Mouse (Mus musculus) cerebellum, postnatal 36 days (tissue): ENCODE data around the gene Pdpn.

ENCODE experiments used
- DNase-seq, 2 experiments: peaks; one replicate each; pipeline ENCODE4 v3.0.0; 2021 to 2022; ENCODE audit warnings: mixed read lengths in 2 of 2

Pdpn gene

GRCm38 (mm10) chr4:143238241-143239031 is 60.9 kb downstream of the Pdpn start:
- peak; percentile 44 to 48 for DNase-seq

DNA sequence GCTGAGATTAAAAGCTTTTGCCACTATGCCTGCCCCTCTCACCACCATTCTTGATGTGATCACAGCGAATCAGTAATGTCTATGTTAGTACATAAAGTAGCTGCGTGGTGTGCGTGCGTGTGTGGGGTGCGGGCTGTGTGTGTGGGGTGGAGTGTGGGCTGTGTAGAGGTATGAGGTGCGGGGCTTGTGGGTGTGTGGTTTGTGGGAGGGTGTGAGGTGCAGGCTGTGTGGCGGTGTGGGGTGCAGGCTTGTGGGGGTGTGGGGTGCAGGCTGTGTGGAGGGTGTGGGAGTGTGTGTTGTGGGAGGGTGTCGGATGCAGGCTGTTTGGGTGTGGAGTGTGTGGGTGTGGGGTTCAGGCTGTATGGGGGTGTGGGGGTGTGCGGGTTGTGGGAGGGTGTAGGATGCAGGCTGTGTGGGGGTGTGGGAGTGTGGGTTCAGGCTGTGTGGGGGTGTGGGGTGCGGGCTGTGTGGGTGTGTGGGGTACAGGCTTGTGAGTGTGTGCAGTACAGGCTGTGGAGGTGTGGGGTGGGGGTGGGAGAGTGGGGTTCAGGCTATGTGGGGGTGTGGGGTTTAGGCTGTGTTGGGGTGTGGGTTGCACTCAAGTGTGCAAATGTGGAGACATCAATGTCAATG is 67.5 kb downstream of the Pdpn start:
- DNase-seq = no peak

GRCm38 (mm10) chr4:143231110-143231509 is 68.3 kb downstream of the Pdpn start:
- no peak for DNase-seq

DNA sequence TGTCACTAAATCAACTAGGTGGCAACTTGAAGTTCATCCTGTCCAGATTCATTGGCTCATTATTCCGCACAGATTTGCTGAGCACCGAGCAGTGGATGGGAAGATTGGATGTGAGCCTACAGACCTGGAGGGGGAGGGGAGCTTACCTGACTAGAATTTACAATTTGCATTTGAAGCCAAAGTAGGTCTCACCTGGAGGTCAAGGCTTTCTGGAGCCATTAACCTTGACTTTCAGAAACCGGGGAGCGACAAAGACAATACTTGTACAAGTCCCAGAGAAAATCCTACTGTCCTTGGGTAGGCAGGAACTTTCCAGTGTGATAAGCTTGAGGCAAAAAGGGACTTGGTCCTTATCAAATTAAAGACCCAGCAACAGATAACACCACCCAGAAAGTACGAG is 71.4 kb downstream of the Pdpn start:
- DNase-seq = no peak

- DNase-seq = no peak
Measured at GRCm38 (mm10) chr4:143225886-143226285, 73.5 kb downstream of the Pdpn start.

DNA sequence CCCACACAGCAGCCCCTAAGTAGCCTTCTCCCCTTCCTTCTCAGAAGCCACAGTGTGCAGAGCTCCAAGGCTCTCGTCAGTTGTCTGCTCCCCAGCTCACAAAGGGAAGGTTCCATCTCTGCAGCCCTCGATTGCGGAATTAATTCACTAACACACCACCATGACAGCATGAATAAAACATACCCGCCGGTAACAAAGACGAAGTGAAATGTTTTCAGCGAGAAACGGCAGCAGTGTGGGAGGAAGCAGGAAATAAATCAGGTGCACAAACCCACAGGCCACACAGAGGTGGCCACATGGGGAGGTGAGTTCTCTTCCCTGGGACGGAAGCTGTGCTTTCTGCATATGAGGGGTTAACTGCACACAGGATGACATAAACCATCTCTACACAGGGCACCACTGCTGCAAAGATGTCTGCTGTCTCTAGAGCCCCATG is 80.0 kb downstream of the Pdpn start:
- no peak for DNase-seq

GRCm38 (mm10) chr4:143218858-143219257 is 80.5 kb downstream of the Pdpn start:
- no peak for DNase-seq
